Mouse (Mus musculus) mouse trophoblast stem cell (cell line): ENCODE data around the gene Zfp536.
"Not testable (repeated sequence)": the region's sequence is repeated elsewhere in the genome, so short reads cannot be mapped to it uniquely, and the experiment has no call there.

ENCODE experiments used
- in situ Hi-C, 2 experiments: fragments of 300-500 bp; cut with MseI, MboI; formaldehyde crosslinking; loops; 2 replicates in 1 of 2; 3 replicates in 1 of 2; pipeline ENCODE4 v1.15.1; 2025

The Zfp536 gene

GRCm38 (mm10) chr7:37608556-37608955 is 164.9 kb downstream of the Zfp536 start:
- in situ Hi-C loops = no loop called here

GRCm38 (mm10) chr7:37607906-37608305 is 165.5 kb downstream of the Zfp536 start:
- in situ Hi-C loops = no loop called here

GRCm38 (mm10) chr7:37606472-37606871 is 167.0 kb downstream of the Zfp536 start:
- in situ Hi-C loops = no loop called here

- in situ Hi-C loops = not testable (repeated sequence)
Measured at GRCm38 (mm10) chr7:37603525-37603909, 169.9 kb downstream of the Zfp536 start.

GRCm38 (mm10) chr7:37602871-37603524 is 170.4 kb downstream of the Zfp536 start:
- in situ Hi-C loops = no loop called here

DNA sequence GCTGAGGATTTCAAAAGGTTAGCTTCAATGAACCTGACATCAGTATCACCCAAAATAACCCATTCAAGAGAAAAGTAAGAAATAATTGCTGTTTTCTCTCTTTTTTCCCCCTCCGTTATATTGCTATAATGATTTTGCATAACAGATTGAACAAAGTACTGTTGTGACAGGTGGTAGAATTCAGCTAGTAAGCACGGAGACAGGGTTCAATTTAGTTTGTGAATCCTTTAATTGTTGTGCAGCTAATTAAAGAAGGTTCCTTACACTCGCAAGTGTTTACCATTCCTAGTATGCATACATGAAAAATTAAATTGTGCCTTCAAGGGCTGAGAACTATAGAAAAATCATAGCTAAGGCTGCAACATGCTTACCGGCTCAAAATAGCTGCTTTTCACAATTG is 173.1 kb downstream of the Zfp536 start:
- in situ Hi-C loops = no loop called here

DNA sequence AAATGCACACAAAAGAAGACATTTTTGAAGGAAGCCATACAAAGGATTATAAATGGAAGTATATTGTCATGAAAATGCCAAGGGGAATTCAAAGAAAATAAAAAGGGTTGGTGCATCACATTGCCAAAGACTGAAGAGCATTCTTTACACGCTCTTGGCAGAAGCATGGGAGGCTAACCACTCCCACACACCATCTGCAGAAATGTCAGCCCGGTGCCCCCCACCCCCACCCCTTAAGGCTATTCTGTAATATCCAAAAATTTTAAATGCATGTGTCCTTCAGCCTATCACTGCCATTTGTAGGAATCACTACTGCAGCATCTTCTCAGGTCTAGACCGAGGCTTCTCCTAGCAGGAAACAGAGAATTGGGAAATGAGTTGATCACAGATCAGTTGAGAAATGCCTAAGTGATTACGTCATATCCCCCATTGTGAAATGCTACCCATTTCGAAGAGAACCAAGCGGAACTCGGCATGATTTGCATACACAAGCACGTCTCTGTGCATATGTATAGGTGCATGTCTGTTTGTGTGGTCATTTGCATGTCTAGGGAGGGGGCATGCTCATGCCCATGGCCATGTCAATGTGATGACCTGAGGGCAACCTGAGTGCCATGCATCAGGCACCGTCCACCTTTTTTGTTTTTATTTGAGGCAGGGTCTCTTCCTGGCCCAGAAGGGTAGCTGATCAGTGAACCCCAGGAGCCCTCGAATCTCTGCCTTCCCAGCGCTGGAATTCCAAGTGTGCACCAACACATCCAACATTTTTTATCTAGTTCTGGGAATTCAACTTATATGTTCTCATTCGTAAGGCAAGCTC is 179.0 kb downstream of the Zfp536 start:
- in situ Hi-C loops = no loop called here

- in situ Hi-C loops = no loop called here
Measured at GRCm38 (mm10) chr7:37593566-37593965, 179.9 kb downstream of the Zfp536 start.

DNA sequence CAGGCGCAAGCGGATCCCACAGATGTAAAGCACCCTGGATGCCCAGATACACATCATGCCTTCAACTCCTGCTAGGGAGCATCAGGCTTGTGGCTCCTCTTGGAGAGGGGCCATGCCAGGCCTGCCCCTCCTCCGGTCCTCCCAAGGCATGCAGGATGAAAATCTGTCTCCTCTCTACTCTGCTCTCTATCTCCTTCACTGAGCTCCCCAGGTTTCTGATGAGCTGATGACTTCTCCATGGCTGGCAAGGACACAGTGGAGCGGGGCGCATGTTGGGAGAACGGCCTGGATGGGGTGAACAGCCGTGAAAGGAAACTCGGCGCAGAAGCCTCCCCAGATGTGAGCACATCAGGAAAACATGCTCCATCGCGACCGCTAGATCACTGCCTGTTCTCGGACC is 186.7 kb downstream of the Zfp536 start:
- in situ Hi-C loops = no loop called here

- in situ Hi-C loops = no loop called here
Measured at GRCm38 (mm10) chr7:37581262-37581661, 192.2 kb downstream of the Zfp536 start.

GRCm38 (mm10) chr7:37580554-37580953 is 192.9 kb downstream of the Zfp536 start:
- in situ Hi-C loops = no loop called here

GRCm38 (mm10) chr7:37572021-37572420 is 201.4 kb downstream of the Zfp536 start:
- in situ Hi-C loops = no loop called here

DNA sequence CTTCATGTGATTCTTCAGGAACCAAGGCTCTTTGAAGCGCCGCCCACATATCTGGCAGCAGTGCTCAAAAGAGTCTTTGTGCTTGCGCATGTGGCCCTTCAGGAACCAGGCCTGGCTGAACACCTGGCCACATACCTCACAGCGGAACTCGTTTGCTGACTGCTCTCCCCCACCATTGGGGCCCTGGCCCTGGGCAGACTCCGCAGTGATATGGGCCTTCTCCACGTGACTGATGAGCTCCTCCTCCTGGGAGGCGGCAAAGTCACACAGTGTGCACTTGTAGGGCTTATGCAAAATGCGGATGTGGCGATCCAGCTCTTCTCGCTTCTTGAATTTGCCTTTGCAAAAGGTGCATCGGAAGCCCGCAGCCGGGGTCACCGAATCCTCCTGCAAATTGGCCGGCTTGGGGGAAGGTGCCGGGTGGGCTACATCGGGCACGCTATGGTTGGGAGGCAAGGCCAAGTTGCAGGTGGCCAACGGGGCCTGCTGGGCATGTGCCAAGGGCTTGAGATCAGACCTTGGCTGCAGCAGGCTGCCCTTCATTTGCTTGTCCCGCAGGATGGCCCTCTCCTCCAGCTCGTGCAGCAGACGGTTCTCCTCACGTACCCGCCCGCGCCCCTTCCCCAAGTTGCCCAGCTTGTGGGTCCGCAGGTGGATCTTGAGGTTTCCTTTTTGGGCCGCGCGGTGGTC is 204.5 kb downstream of the Zfp536 start:
- in situ Hi-C loops = no loop called here

GRCm38 (mm10) chr7:37568041-37568440 is 205.4 kb downstream of the Zfp536 start:
- in situ Hi-C loops = no loop called here

DNA sequence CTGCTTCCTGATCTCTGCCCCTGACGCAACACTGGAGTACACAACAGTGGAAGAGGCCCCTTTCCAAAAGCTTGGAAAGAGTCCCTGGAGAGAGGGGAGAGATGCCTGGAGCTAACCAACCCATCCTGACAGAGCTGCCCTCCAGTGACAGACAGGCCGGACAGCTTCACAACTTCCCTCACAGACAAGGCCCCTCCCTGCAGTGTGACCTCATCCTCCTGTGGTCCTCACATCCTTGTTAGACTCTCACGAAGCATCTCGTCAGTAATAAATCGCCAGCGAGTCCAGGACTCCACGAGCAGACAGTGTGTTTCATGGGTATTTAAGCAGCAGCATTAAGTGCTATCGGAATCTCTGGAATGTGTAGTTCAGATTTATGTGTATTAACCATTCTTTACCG is 207.4 kb downstream of the Zfp536 start:
- in situ Hi-C loops = no loop called here

DNA sequence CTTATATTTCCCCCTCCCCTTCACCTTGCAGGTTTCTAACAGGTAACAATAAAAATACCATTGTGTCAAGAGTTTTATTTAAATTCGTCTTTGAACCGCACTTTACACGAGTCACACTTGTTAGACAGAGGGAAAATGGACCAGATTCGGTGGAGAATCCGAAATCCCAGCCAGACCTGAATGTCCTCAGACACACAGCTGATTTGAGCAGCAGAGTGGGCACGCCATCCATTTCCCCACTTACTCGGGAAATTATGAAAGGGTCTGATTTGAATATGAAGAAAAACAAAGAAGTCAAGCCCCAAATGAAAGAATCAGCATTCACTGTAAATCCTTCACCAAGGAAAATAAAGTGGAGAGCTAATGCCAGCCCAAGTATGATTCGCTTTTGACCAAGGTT is 208.1 kb downstream of the Zfp536 start:
- in situ Hi-C loops = no loop called here

DNA sequence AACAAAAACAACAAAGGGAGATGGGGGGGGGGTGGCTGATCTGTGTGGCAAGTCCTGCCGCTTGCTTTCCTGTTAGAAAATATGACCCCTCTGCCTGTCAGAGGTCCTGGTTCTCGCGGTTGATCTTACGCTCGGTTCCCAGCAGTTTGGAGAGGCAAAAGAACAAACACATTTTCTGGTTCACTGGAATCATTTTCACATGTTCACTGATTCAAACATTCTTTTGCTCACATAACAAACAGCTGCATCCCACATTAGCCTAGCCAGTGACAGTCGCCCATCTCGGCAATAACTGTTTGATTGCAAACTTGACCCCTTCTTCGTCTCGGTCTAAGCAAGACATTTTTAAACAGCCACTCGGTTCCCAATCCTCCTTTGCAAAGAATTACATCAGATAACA is 208.8 kb downstream of the Zfp536 start:
- in situ Hi-C loops = no loop called here

GRCm38 (mm10) chr7:37563831-37564400 is 209.5 kb downstream of the Zfp536 start:
- in situ Hi-C loops = no loop called here

DNA sequence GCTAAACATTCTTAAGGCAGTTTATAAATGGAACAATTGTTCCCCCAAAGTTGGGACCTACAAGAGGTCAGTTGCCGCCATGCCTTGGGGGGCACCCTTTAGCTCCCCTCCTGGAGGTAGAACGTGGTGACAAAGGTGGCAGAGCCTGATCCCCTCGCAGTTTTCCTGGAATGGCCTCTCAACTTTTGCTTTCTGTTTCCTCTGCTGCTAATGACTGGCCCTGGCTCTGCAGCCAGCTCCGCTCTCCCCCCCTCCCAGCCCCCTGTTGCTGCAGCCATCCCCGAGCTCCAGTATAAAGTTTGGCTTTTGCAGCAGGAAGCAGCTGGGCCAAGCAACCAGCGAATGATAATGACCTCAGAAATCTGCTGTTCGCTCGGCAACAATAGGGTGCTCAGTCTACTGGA is 210.3 kb downstream of the Zfp536 start:
- in situ Hi-C loops = no loop called here

- in situ Hi-C loops = no loop called here
Measured at GRCm38 (mm10) chr7:37562505-37562904, 210.9 kb downstream of the Zfp536 start.

DNA sequence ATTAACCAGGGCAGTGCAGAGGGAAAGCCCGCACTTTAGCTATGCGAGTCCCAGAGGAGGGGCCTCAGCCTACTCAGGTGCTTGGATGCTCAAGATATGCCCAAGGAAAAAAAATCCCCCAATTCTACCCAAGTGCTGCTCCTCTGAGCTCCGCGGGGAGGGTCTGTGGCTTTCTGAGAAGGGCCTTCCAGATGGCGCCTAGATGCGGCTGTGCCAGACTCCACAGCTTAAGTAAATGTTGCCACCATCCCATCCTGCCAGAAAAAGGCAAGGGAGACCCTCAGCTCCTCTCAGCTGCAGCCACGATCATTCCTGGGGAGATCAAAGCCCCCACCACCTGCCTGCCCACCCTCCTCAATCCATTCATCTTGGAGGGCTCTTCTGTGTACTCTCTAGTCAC is 212.9 kb downstream of the Zfp536 start:
- in situ Hi-C loops = no loop called here

- in situ Hi-C loops = no loop called here
Measured at GRCm38 (mm10) chr7:37559851-37560250, 213.6 kb downstream of the Zfp536 start.
